Mouse (Mus musculus) olfactory bulb, adult 2 months (tissue): ENCODE measurements around the gene Slco3a1.

ENCODE experiments used
- CTCF ChIP-seq: fragments of 200-500 bp; IDR thresholded peaks from 2 replicates; pipeline ENCODE4 v1.5.1; 2012; ENCODE audit warnings: low read depth, mild to moderate bottlenecking, low read length, moderate library complexity; ENCODE audit not compliant: insufficient read depth
- POLR2A ChIP-seq: fragments of 200-500 bp; IDR thresholded peaks from 2 replicates; pipeline ENCODE4 v1.6.1; 2012; ENCODE audit warnings: mild to moderate bottlenecking, low read depth, low read length, moderate library complexity; ENCODE audit not compliant: insufficient read depth

GRCm38 (mm10) chr7:74552546-74552945 is 2.0 kb downstream of the Slco3a1 start:
- no peak for TF ChIP-seq CTCF
- no peak for TF ChIP-seq POLR2A
